Mouse (Mus musculus) neural tube, embryonic 14.5 days (tissue): ENCODE data around the gene Ssx2ip. TPM values are rescaled to one million over a fixed set of nuclear protein-coding genes. Genes with fewer than 3 reads are reported as not detected.

Experiments used
- ATAC-seq: fragments of 200-750 bp; cut with Nextera tagmentation; 2 replicates; pipeline ENCODE4 v1.8.0; 2017; ENCODE audit warnings: low read depth, mild to moderate bottlenecking, moderate TSS enrichment, moderate library complexity
- H3K27ac ChIP-seq: fragments of 300-500 bp; sonication (generic); 2 replicates; pipeline ENCODE4 v1.5.1; 2014; ENCODE audit warnings: low read depth, mild to moderate bottlenecking, control low read depth, low read length, moderate library complexity, mixed read lengths
- H3K27me3 ChIP-seq: fragments of 300-500 bp; sonication (generic); 2 replicates; pipeline ENCODE4 v1.6.1; 2014; ENCODE audit warnings: low read length; ENCODE audit not compliant: control insufficient read depth, insufficient read depth
- H3K36me3 ChIP-seq: fragments of 300-500 bp; sonication (generic); 2 replicates; pipeline ENCODE4 v1.6.1; 2014; ENCODE audit warnings: low read length, mixed read lengths; ENCODE audit not compliant: control insufficient read depth, insufficient read depth
- H3K4me1 ChIP-seq: fragments of 300-500 bp; sonication (generic); 2 replicates; pipeline ENCODE4 v1.6.1; 2014; ENCODE audit warnings: low read length; ENCODE audit not compliant: control insufficient read depth, insufficient read depth
- H3K4me2 ChIP-seq: fragments of 300-500 bp; sonication (generic); 2 replicates; pipeline ENCODE4 v1.6.1; 2014; ENCODE audit warnings: mild to moderate bottlenecking, low read depth, low read length, control low read depth
- H3K4me3 ChIP-seq: fragments of 300-500 bp; sonication (generic); 2 replicates; pipeline ENCODE4 v1.5.1; 2014; ENCODE audit warnings: low read depth, low read length, control low read depth, mixed read lengths
- H3K9ac ChIP-seq: fragments of 300-500 bp; sonication (generic); replicated peaks from 2 replicates; pipeline ENCODE4 v1.6.1; 2014; ENCODE audit warnings: low read depth, mild to moderate bottlenecking, control low read depth, low read length, mixed read lengths
- H3K9me3 ChIP-seq: fragments of 300-500 bp; sonication (generic); 2 replicates; pipeline ENCODE4 v1.6.1; 2016; ENCODE audit warnings: low read length; ENCODE audit not compliant: control insufficient read depth
- WGBS: fragments of 180-500 bp; shearing (Covaris S2); extraction: QIAGEN DNeasy Blood & Tissue Kit; methylation state at CpG from one replicate; pipeline ENCODE4 v1.1.7; 2014; 5-methylcytosine and 5-hydroxymethylcytosine counted together
- polyA plus RNA-seq: library from polyadenylated mRNA; unstranded; fragments of >200 nt; fragmentation: Nextera tagmentation; extraction: Ambion mirVana; gene quantifications from 2 replicates; pipeline ENCODE4 v1.2.1, GENCODE M21; 2014

Ssx2ip gene
- polyA plus RNA-seq, 1 experiment from 2014 or later = 14.8 TPM

GRCm38 (mm10) chr3:146376337-146377130 lies 27.9 kb upstream of the Ssx2ip start:
- no peaks in the 10 kb centered on the region for H3K9me3 ChIP-seq
- H3K27me3 ChIP-seq = 0 out of 2 replicates have a peak, but pooled peaks cover 4% of the 10 kb centered on the region
- no peaks in the 10 kb centered on the region for H3K4me1 ChIP-seq
- no peak overlapping the region for H3K27ac ChIP-seq
- H3K4me2 ChIP-seq = no peak overlapping the region
- no peak overlapping the region for H3K4me3 ChIP-seq
- H3K36me3 ChIP-seq = no peaks in the 10 kb centered on the region
- ATAC-seq = no peak
- 77% methylated on average over 15 of the region's 15 CpGs for WGBS
- no peak overlapping the region for H3K9ac ChIP-seq

DNA sequence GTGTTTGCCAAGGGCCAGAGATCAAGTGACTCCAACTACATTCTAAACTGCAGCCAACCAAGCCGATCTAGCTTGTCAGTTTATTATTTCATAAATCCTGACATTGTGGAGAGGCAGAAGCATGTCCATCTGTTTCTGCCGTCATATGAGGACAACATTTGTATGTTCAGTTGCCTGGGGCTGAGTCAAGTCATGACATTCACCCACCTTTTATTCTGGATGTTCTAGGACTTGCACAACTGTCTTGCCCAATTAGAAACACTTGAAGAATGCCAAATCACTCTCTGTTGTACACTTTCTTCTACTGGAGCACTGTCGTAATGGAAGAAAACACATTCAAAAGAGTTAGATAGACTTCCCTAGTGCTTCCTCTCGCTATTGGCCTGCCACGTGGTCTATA lies 27.2 kb upstream of the Ssx2ip start:
- Histone ChIP-seq H3K27ac (no peak overlapping the region), H3K36me3 (no peaks in the 10 kb centered on the region), H3K4me2 (no peak overlapping the region), H3K27me3 (0 out of 2 replicates have a peak, but pooled peaks cover 4% of the 10 kb centered on the region), H3K4me3 (no peak overlapping the region), H3K9me3 (no peaks in the 10 kb centered on the region), H3K4me1 (no peaks in the 10 kb centered on the region), H3K9ac (no peak overlapping the region)
- no peak for ATAC-seq
- WGBS = 86% methylated on average over 5 of the region's 5 CpGs

- no peak overlapping the region for H3K4me2 ChIP-seq
- H3K9ac ChIP-seq = no peak overlapping the region
- WGBS = 59% methylated on average over 8 of the region's 8 CpGs
- ATAC-seq = no peak
- H3K27ac ChIP-seq = no peak overlapping the region
- no peaks in the 10 kb centered on the region for H3K4me1 ChIP-seq
- H3K9me3 ChIP-seq = no peaks in the 10 kb centered on the region
- H3K36me3 ChIP-seq = no peaks in the 10 kb centered on the region
- no peaks in the 10 kb centered on the region for H3K27me3 ChIP-seq
- no peak overlapping the region for H3K4me3 ChIP-seq
Measured at GRCm38 (mm10) chr3:146378753-146379152, 25.7 kb upstream of the Ssx2ip start.

GRCm38 (mm10) chr3:146379740-146380466 lies 24.5 kb upstream of the Ssx2ip start:
- no peaks in the 10 kb centered on the region for H3K36me3 ChIP-seq
- H3K27me3 ChIP-seq = no peaks in the 10 kb centered on the region
- 10% methylated on average over 9 of the region's 9 CpGs for WGBS
- H3K27ac ChIP-seq = no peak overlapping the region
- H3K4me3 ChIP-seq = no peak overlapping the region
- H3K4me1 ChIP-seq = no peaks in the 10 kb centered on the region
- H3K9ac ChIP-seq = no peak overlapping the region
- no peak for ATAC-seq
- no peaks in the 10 kb centered on the region for H3K9me3 ChIP-seq
- no peak overlapping the region for H3K4me2 ChIP-seq

DNA sequence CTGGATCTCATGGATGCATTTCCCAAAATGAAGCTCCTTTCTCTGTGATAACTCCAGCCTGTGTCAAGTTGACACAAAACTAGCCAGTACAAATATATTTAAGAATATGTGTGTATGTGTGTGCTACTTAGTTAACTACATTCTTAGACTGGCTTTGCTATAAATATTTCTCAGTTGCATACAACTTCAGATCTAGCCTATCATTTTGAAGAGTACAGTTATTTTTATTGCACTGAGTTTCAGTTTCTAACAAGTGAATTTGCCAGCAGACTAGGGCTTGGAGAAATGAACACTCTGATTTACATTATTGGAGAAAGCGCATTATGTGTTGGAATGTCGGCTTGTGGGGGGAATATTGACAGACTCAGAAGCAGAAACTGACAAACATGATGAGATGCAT lies 23.6 kb upstream of the Ssx2ip start:
- no peak overlapping the region for H3K9ac ChIP-seq
- no peaks in the 10 kb centered on the region for H3K4me1 ChIP-seq
- no peak overlapping the region for H3K27ac ChIP-seq
- no peaks in the 10 kb centered on the region for H3K27me3 ChIP-seq
- H3K9me3 ChIP-seq = no peaks in the 10 kb centered on the region
- H3K4me3 ChIP-seq = no peak overlapping the region
- 92% methylated on average over 2 of the region's 2 CpGs for WGBS
- no peak for ATAC-seq
- H3K36me3 ChIP-seq = no peaks in the 10 kb centered on the region
- H3K4me2 ChIP-seq = no peak overlapping the region

DNA sequence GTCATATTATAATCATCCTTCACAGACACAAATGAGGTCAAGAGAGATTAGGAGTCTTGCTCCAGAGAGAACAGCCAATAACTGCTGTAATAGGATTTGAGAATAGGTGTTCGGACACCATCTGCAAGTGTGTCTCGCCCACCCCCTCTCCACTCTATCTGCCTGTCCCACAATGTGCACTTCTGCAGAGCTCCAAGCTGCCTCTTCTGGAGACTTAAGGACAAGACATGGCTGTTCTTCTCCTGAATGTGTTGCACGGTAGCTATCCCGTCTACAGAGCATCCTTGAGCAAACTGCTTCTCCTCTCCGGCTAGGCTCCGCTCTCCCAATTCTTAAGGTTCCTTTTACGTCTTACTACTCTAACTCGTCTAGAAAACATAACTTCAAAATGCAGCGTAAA lies 23.0 kb upstream of the Ssx2ip start:
- no peak overlapping the region for H3K4me3 ChIP-seq
- 95% methylated on average over 9 of the region's 9 CpGs for WGBS
- H3K4me2 ChIP-seq = no peak overlapping the region
- no peaks in the 10 kb centered on the region for H3K27me3 ChIP-seq
- H3K9me3 ChIP-seq = no peaks in the 10 kb centered on the region
- no peak overlapping the region for H3K27ac ChIP-seq
- ATAC-seq = no peak
- H3K4me1 ChIP-seq = no peaks in the 10 kb centered on the region
- no peak overlapping the region for H3K9ac ChIP-seq
- H3K36me3 ChIP-seq = no peaks in the 10 kb centered on the region

GRCm38 (mm10) chr3:146386800-146387199 lies 17.6 kb upstream of the Ssx2ip start:
- no peaks in the 10 kb centered on the region for H3K36me3 ChIP-seq
- no peak overlapping the region for H3K9ac ChIP-seq
- no peaks in the 10 kb centered on the region for H3K4me1 ChIP-seq
- WGBS = 77% methylated on average over 3 of the region's 3 CpGs
- no peak overlapping the region for H3K4me3 ChIP-seq
- H3K4me2 ChIP-seq = no peak overlapping the region
- ATAC-seq = no peak
- no peaks in the 10 kb centered on the region for H3K9me3 ChIP-seq
- no peaks in the 10 kb centered on the region for H3K27me3 ChIP-seq
- no peak overlapping the region for H3K27ac ChIP-seq

GRCm38 (mm10) chr3:146392656-146393321 lies 11.7 kb upstream of the Ssx2ip start:
- 75% methylated on average over 19 of the region's 19 CpGs for WGBS
- H3K9me3 ChIP-seq = no peaks in the 10 kb centered on the region
- H3K36me3 ChIP-seq = no peaks in the 10 kb centered on the region
- H3K4me3 ChIP-seq = no peak overlapping the region
- H3K9ac ChIP-seq = no peak overlapping the region
- H3K4me1 ChIP-seq = no peaks in the 10 kb centered on the region
- H3K27me3 ChIP-seq = no peaks in the 10 kb centered on the region
- H3K4me2 ChIP-seq = no peak overlapping the region
- H3K27ac ChIP-seq = no peak overlapping the region
- ATAC-seq = no peak

DNA sequence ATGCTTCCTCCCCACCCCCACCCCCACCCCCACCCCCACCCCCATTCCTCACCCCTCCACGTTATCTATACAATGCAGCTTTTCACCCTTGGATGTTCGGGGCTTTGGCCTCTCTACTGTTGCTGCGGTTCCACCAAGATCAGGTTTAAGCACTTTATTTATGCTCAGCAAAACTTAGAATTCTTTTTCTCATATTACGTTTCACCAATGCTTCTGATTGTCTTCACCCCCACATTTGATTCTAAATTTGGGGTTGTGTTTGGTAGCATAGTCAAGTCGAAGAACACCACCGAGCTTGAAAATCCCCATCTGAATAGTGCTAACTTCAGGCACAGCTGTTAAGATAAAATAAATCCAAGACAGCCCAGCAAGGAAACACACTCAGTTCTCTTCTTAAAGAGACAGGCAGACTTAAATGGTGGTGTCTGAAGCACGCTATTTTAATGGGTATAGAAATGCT lies 10.8 kb upstream of the Ssx2ip start:
- H3K4me2 ChIP-seq = no peak overlapping the region
- no peak overlapping the region for H3K9ac ChIP-seq
- no peaks in the 10 kb centered on the region for H3K9me3 ChIP-seq
- H3K36me3 ChIP-seq = no peaks in the 10 kb centered on the region
- no peaks in the 10 kb centered on the region for H3K4me1 ChIP-seq
- ATAC-seq = no peak
- H3K4me3 ChIP-seq = no peak overlapping the region
- no peak overlapping the region for H3K27ac ChIP-seq
- WGBS = 30% methylated on average over 7 of the region's 7 CpGs
- no peaks in the 10 kb centered on the region for H3K27me3 ChIP-seq
